ENCODE assay signal across 7 mouse cellular contexts in genomic region chr5:72867036-72867672, GRCm38 (mm10). TPM values are rescaled to one million over a fixed set of nuclear protein-coding genes. Genes with fewer than 3 reads are reported as not detected.
DNase-seq lines count a peak whose midpoint lies in the region; ATAC-seq and TF ChIP-seq lines count a peak whose summit lies in the region.

No protein-coding gene starts in this region.

- H3K4me1 ChIP-seq in lung, adult 2 months (ENCODE audit: control insufficient read depth, insufficient read depth, low read length) = peaks cover 6% of the 10 kb centered on the region
- peaks cover 5% of the 10 kb centered on the region; the same call in 1 of the 2 replicates for H3K4me1 ChIP-seq in forebrain, postnatal 0 days (ENCODE audit: insufficient read depth)
- H3K4me1 ChIP-seq in liver, embryonic 13.5 days (replicated peaks) = peaks cover 41% of the 10 kb centered on the region
- H3K4me1 ChIP-seq in small intestine, adult 2 months (ENCODE audit: control insufficient read depth, insufficient read depth, insufficient read length, low read length) = peaks cover 14% of the 10 kb centered on the region; the same call in 1 of the 2 replicates

- H3K9me3 ChIP-seq in forebrain, postnatal 0 days (ENCODE audit: low read length) = no peaks in the 10 kb centered on the region
- no peaks in the 10 kb centered on the region for H3K9me3 ChIP-seq in liver, embryonic 13.5 days (replicated peaks)

- H3K27ac ChIP-seq in forebrain, postnatal 0 days (ENCODE audit: low read depth, low read length) = no peak overlapping the region
- H3K27ac ChIP-seq in liver, embryonic 13.5 days = no peak overlapping the region
- peak overlapping the region; percentile 98; the same call in 1 of the 2 replicates for H3K27ac ChIP-seq in small intestine, adult 2 months (ENCODE audit: insufficient read depth, low read depth, low read length)

- peak overlapping the region; percentile 82 for H3K4me3 ChIP-seq in lung, adult 2 months (replicated peaks; ENCODE audit: extremely low read depth, low read depth, low read length)
- H3K4me3 ChIP-seq in forebrain, postnatal 0 days (ENCODE audit: low read depth, low read length) = peak overlapping the region; percentile 47
- peak overlapping the region; percentile 63 for H3K4me3 ChIP-seq in liver, embryonic 13.5 days (replicated peaks)
- peak overlapping the region; percentile 95; the same call in 1 of the 2 replicates for H3K4me3 ChIP-seq in small intestine, adult 2 months (ENCODE audit: low read depth, low read length)

- H3K36me3 ChIP-seq in forebrain, postnatal 0 days (ENCODE audit: insufficient read depth) = no peaks in the 10 kb centered on the region
- no peaks in the 10 kb centered on the region for H3K36me3 ChIP-seq in liver, embryonic 13.5 days
- no peaks in the 10 kb centered on the region; the same call in 1 of the 2 replicates for H3K36me3 ChIP-seq in small intestine, adult 2 months (ENCODE audit: control insufficient read depth, insufficient read depth, low read length)

- H3K27me3 ChIP-seq in forebrain, postnatal 0 days (ENCODE audit: insufficient read depth, low read length) = peaks cover 14% of the 10 kb centered on the region; the same call in 1 of the 2 replicates
- peaks cover 39% of the 10 kb centered on the region for H3K27me3 ChIP-seq in liver, embryonic 13.5 days
- no peaks in the 10 kb centered on the region for H3K27me3 ChIP-seq in small intestine, adult 2 months (ENCODE audit: control insufficient read depth, insufficient read depth, low read length)

- DNase-seq in lung, adult 2 months = no peak
- DNase-seq in lung, postnatal 10 days = no peak
- no peak for DNase-seq in forebrain, postnatal 0 days
- no peak for DNase-seq in liver, embryonic 13.5 days
- DNase-seq in adrenal gland, adult 8-10 months = no peak
- no peak for DNase-seq in urinary bladder, postnatal 25 days (ENCODE audit: low spot score)

- ATAC-seq in forebrain, postnatal 0 days = no peak
- no peak for ATAC-seq in liver, embryonic 13.5 days (ENCODE audit: low read depth)

- 38% methylated on average over 16 of the region's 16 CpGs for WGBS in lung, adult 2 months
- 30% methylated on average over 16 of the region's 16 CpGs for WGBS in forebrain, postnatal 0 days
- 17% methylated on average over 16 of the region's 16 CpGs for WGBS in liver, embryonic 13.5 days (ENCODE audit: insufficient replicate concordance)
- 13% methylated on average over 16 of the region's 16 CpGs for WGBS in small intestine, adult 2 months

- TF ChIP-seq POLR2A in lung, adult 2 months (IDR thresholded peaks at IDR 0.05; ENCODE audit: borderline replicate concordance, extremely low read depth, low read depth, low read length) = no peak
- TF ChIP-seq POLR2A in small intestine, adult 2 months (IDR thresholded peaks at IDR 0.05; ENCODE audit: low read depth, low read length) = no peak

- 0 out of 2 replicates have a peak overlapping the region, but pooled peaks have one; percentile 22 for H3K9ac ChIP-seq in forebrain, postnatal 0 days
- H3K9ac ChIP-seq in liver, embryonic 13.5 days = no peak overlapping the region

- H3K4me2 ChIP-seq in forebrain, postnatal 0 days (ENCODE audit: low read depth) = peak overlapping the region; percentile 93
- H3K4me2 ChIP-seq in liver, embryonic 13.5 days = peak overlapping the region; percentile 76

- TF ChIP-seq CTCF in lung, adult 2 months (IDR thresholded peaks at IDR 0.05; ENCODE audit: insufficient read depth, low read length) = no peak
- TF ChIP-seq CTCF in forebrain, postnatal 0 days (IDR thresholded peaks at IDR 0.05; ENCODE audit: low read depth) = no peak
- no peak for TF ChIP-seq CTCF in small intestine, adult 2 months (IDR thresholded peaks at IDR 0.05; ENCODE audit: extremely low read depth, insufficient read length, insufficient replicate concordance, low read depth, low read length)

RNA-seq across cellular contexts. Expression of gene Tec, which starts 1.1 kb away (rescaled TPM):
- 3.0 and 4.2 TPM in 2 replicates for polyA plus RNA-seq in lung, adult 2 months (2012; rRNA removed)
- 4.0 and 6.9 TPM in 2 replicates for total RNA-seq in forebrain, postnatal 0 days (2014; rRNA removed)
- polyA plus RNA-seq in forebrain, postnatal 0 days (2015; fragmentation: Nextera tagmentation; extraction: Ambion mirVana) = 2.1 and 2.5 TPM in 2 replicates
- 3.9 and 5.2 TPM in 2 replicates for polyA plus RNA-seq in liver, embryonic 13.5 days (2015; fragmentation: Nextera tagmentation; extraction: Ambion mirVana)
- polyA plus RNA-seq in small intestine, adult 2 months (2012; rRNA removed) = 0.85 and 7.1 TPM in 2 replicates
- total RNA-seq in adrenal gland, adult 8-10 months (2022) = 1 to 10 TPM; 2.0 to 3.8 (median 3.2) TPM

RNA-seq across cellular contexts. Expression of gene Slain2, which starts 47.0 kb away (rescaled TPM):
- 21.9 and 35.1 TPM in 2 replicates for polyA plus RNA-seq in lung, adult 2 months (2012; rRNA removed)
- 43.4 and 48.2 TPM in 2 replicates for total RNA-seq in forebrain, postnatal 0 days (2014; rRNA removed)
- 11.3 and 12.7 TPM in 2 replicates for polyA plus RNA-seq in forebrain, postnatal 0 days (2015; fragmentation: Nextera tagmentation; extraction: Ambion mirVana)
- polyA plus RNA-seq in liver, embryonic 13.5 days (2015; fragmentation: Nextera tagmentation; extraction: Ambion mirVana) = 4.6 and 7.0 TPM in 2 replicates
- polyA plus RNA-seq in small intestine, adult 2 months (2012; rRNA removed) = 9.1 and 16.9 TPM in 2 replicates
- 10 to 100 TPM; 48.1 to 67.9 (median 61.7) TPM for total RNA-seq in adrenal gland, adult 8-10 months (2022)
